Mouse (Mus musculus): ENCODE data around the gene Ces1d.
A peak's percentile ranks its signal among the peaks of the same experiment; 100 is the strongest.
"Not testable (repeated sequence)": the region's sequence is repeated elsewhere in the genome, so short reads cannot be mapped to it uniquely, and the experiment has no call there.

Gene Ces1d

DNA sequence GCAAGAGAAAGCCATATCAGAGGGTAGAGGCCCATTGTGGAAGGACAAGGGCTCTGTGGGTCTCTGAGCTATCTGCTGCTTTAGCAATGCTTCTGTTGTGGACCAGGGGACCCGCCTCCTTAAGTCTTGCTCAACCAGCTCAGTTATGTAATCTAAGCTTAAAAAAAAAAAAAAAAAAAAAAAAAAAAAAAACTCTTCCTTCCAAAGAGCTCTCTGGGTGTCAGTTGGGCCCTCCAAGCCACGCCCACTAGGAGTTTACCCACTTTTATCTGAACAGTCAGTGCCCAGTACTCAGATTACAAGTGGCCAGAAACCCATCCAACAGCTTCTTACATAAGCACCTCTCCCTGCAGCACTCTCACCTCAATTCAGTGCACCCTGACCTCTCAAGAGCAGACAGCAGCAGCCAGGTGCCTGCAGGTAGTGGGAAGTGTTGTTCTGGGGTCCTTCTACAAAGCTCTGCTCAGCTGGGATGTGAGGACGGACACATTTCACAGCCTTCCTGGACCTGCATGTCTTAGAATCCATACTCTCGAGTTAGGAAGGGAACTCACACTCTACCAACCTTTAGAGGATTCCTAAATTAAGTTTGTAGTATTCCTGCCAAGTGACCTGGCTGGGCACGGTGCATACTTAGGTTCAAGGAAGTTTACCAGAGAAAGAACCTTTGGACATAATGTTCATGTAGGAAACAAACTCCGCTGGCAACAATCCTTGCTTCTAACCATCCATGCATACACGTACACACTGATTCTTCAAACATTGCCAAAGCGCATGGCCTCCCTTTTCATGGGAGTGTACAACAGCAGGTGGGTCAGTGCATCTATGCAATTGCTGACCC lies at the start of gene Ces1d:
Gene Ces1d (minus strand): TSS at position 154 of the 841 bp plus-strand sequence.
- no peak for DNase-seq (ENCODE audit: low spot score in 2 of 2)

- DNase-seq (ENCODE audit: low spot score in 2 of 2) = no peak
Observed at GRCm38 (mm10) chr8:93246057-93246456, 48.4 kb upstream of the Ces1d start.

DNA sequence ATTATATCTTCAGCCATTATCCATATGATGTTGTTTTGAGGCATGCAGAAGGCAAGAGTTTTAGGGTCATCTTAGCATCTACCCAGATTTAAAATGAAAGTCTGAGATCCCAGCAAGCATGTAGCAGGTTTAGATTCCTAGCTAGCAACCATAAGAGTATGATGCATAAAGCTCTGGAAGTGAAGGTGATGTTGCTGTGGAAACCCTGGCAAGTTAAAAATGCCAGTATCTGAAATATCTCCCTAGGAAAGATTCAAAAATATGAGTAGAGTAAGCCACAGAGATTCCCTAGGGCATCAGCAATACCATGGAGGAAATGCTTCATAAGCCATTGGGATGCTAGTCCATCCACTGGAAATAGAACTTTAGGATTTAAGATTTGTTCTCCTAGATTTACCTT lies 42.2 kb upstream of the Ces1d start:
- peak in 1 of 2 experiments; percentile 14 for DNase-seq (ENCODE audit: low spot score in 2 of 2)

- no peak for DNase-seq (ENCODE audit: low spot score in 2 of 2)
Observed at GRCm38 (mm10) chr8:93235681-93236080, 38.0 kb upstream of the Ces1d start.

DNA sequence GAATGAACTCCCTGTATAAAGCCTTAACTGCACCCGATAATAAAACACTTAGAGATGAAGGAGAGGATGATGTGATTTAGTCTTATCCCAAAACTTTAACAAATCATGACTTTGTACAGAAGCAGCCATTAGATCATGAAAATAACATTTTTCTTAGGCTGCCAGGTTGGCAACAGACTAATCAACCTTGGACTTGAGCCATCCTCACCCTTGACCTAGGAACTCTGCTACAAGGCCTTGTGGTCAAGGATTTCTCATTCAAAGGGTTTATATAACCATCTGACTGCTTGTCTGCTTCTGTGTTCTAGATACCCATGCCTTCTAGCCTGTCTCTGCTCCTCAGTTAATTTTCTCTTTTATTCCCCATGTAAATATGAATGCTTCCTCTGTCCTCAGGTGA lies 37.1 kb upstream of the Ces1d start:
- DNase-seq (ENCODE audit: low spot score in 2 of 2) = no peak

GRCm38 (mm10) chr8:93234068-93234467 lies 36.4 kb upstream of the Ces1d start:
- no peak for DNase-seq (ENCODE audit: low spot score in 2 of 2)

DNA sequence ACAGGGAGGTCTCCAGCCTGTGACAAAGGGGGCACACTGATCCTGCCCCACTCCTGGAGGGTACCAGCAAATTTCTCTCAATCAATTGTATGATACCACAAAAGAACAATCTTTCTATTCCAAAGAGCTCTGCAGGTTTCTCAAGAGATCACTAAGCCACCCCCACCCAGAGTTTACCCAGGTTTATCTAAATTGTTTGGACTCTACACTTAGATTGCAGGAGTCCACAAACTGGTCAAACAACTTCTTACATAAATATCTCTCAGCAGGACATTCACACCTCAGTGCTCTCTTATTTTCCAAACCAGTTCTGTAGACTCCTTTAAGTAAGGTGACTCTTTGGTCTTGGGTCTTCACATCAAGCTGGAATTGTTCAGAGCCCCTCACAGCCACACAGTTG lies 31.8 kb upstream of the Ces1d start, which contains the start of gene Ces1e:
Gene Ces1e (minus strand): TSS at position 174 of the 400 bp plus-strand sequence.
- no peak for DNase-seq (ENCODE audit: low spot score in 2 of 2)

DNA sequence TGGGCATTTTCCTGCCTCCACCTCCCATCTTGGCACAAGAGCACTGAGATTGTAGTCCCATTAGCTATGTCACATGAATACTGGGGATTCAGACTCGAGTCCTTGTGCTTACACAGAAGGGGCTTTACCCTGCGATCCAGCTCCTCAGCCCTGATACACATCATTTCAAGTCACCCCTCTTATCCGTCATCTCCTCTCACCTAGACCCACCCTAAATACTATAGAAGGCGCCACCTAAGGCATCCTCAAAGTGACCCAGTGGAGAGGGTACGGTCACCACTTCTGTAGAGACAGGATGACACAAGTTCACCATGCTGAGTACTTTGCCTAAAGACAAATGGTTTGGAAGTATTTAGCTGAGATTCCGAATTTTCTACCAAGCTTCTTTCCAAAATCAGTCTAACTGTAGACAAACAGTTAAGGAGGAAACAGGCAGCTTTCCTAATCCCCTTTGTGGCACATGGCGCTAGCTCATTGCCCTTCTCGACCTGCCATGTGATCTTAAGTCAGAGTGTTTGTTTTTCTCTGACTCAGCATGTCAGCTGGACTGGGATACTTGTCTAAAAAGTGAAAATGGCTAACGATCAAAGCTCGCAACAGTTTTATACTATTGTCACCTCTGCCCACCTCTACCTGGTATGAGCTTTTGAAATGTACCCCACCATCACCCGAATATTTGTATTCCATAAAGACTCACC lies 31.2 kb upstream of the Ces1d start:
- no peak for DNase-seq (ENCODE audit: low spot score in 2 of 2)

- not testable (repeated sequence) for DNase-seq (ENCODE audit: low spot score in 2 of 2)
Observed at GRCm38 (mm10) chr8:93226471-93226870, 28.8 kb upstream of the Ces1d start.

- DNase-seq (ENCODE audit: low spot score in 2 of 2) = no peak
Observed at GRCm38 (mm10) chr8:93221896-93222295, 24.3 kb upstream of the Ces1d start.

GRCm38 (mm10) chr8:93217867-93218266 lies 20.2 kb upstream of the Ces1d start:
- no peak for DNase-seq (ENCODE audit: low spot score in 2 of 2)

DNA sequence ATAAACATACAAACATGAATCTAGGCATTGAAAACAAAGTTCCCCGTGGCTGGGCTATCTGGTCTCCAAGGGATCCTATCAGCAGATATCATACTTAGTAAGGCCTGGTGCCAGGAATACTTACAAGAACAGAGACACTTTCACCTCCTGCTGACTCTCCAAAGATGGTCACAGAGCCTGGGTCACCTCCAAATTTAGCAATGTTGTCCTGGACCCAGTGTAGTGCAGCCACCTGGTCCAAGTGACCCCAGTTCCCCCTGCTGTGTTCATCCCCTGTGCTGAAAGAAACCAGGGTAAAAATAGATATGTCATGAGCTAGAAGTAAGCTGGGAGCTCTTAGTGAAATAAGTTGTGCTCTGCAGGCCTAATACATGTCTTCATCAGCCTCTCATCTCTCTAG lies 19.7 kb upstream of the Ces1d start:
- no peak for DNase-seq (ENCODE audit: low spot score in 2 of 2)

- no peak for DNase-seq (ENCODE audit: low spot score in 2 of 2)
Observed at GRCm38 (mm10) chr8:93211091-93211490, 13.5 kb upstream of the Ces1d start.

DNA sequence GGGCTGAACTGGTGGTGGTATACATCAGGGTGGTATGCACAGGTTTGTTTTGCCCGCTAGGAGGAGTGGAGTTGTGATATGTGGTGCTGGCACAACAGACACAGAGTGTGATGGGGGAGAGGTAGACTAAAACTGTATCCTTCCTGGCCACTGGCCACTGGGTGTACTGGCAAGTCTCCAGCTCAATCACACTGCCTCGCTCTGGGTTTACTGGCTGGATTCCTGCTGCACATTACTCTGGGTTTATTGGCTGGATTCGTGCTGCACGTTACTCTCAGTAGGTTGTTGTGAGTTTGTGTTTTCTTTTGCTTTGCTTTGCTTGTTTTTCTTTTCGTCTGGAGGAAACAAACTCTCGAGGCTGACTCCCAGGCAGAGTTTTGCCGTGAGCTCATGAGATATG lies 1.5 kb upstream of the Ces1d start:
- not testable (repeated sequence) for DNase-seq (ENCODE audit: low spot score in 2 of 2)

DNA sequence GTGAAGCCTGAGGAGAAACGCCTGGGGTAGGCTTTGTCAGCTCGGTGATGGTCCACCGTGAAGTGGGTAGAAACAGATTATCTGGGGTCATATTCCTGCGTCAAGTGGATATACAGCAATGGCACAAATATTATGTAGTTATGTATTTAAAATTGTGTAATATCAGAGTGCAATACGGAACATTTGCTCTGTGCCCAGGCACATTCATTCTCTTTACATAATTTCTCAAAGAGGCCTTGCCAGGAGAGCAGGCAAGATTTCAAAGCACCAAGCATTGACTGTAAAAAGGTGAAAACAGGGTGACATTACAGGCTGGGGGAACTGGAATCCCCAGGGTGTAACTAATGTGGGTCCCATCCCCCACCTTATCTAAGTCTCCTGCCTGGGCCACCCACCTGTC lies 1.2 kb downstream of the Ces1d start:
- no peak for DNase-seq (ENCODE audit: low spot score in 2 of 2)

GRCm38 (mm10) chr8:93180581-93181129 lies 17.0 kb downstream of the Ces1d start:
- no peak for DNase-seq (ENCODE audit: low spot score in 2 of 2)

DNA sequence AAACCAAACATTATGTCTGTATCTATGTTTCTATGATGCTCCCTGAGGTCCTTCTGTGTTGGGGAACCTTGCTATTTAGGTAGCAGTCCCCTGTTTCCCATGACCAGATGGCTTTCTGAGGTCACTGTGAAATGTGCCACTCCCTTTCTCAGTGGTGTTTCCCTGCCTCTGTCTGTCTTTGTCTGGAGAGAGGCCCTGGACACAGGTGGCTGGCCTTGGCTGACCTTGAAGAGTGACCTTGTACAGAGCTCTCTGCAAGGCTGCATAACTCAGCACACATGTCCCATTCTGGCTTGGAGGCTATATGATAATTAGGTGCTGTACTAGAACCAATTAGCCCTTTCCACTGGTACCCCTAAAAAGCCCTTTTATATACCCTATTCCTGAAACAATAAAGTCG lies 21.0 kb downstream of the Ces1d start:
- no peak for DNase-seq (ENCODE audit: low spot score in 2 of 2)

DNA sequence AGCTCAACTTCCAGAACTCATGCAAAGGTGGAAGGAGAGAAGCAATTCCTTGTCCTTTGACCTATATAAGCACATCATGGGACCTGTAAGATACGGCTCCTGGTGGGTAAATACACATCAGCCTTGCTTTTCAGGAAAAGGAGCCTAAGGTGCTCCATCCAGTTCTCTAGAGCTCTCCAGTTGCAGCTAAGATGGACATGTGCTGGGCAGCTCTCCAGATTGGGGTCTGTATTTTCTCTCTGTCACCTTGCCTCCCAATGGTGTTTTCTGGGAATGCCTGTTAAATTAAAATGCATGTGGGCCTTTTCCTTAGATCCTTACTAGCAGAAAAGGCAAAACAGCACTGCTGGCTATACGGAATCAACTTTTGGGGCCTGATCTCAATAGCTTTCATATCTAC lies 23.1 kb downstream of the Ces1d start:
- no peak for DNase-seq (ENCODE audit: low spot score in 2 of 2)

GRCm38 (mm10) chr8:93171846-93172590 lies 25.6 kb downstream of the Ces1d start:
- DNase-seq (ENCODE audit: low spot score in 2 of 2) = no peak

DNA sequence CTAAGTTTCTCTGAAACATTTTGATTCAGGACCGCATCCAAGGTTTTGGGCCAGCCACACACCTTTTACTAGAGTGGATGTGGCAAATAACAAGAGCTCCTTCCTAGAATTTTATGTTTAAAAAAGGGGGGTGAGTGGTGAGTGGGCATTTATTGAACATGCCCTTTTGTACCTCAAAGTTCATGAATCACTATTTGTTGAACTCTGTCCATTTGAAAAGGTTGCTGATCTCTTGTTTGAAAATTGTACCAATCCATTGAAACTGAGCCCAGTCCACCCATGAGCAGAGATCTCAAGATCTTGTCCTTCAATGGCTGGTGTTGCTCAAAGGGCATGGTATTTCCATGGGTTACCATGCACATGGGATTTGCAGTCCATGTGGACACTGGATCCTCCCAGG lies 34.3 kb downstream of the Ces1d start:
- no peak for DNase-seq (ENCODE audit: low spot score in 2 of 2)

GRCm38 (mm10) chr8:93151401-93151800 lies 46.2 kb downstream of the Ces1d start:
- DNase-seq (ENCODE audit: low spot score in 2 of 2) = no peak

- DNase-seq (ENCODE audit: low spot score in 2 of 2) = no peak
Observed at GRCm38 (mm10) chr8:93147331-93147730, 50.3 kb downstream of the Ces1d start.

Measured in left cerebral cortex, adult 9 months (tissue).